Mouse (Mus musculus) liver, adult 2 months (tissue): ENCODE measurements at regions not wholly inside any gene's neighbourhood (a gene's known extent, or its start where the extent isn't known, plus 50 kb on each side); places are given as distances from the start of the nearest gene placed in this dataset.
A peak's percentile ranks its signal among the peaks of the same experiment; 100 is the strongest.

Experiments used
- DNase-seq: peaks from one replicate; pipeline ENCODE4 v3.0.0-alpha.2; 2011; ENCODE audit warnings: low read depth, low spot score; ENCODE audit errors: extremely low read depth
- H3K27ac ChIP-seq: fragments of 200-500 bp; replicated peaks from 2 replicates; pipeline ENCODE4 v1.5.1; 2012; ENCODE audit warnings: low read depth, mild to moderate bottlenecking, control low read depth, inconsistent platforms, low read length; ENCODE audit not compliant: insufficient read depth
- H3K27me3 ChIP-seq: fragments of 200-500 bp; 2 replicates; pipeline ENCODE4 v1.6.1; 2012; ENCODE audit warnings: mild to moderate bottlenecking, moderate library complexity, low read length, inconsistent platforms; ENCODE audit not compliant: control insufficient read depth, insufficient read depth
- H3K36me3 ChIP-seq: fragments of 200-500 bp; 2 replicates; pipeline ENCODE4 v1.6.1; 2012; ENCODE audit warnings: low read length, inconsistent platforms; ENCODE audit not compliant: control insufficient read depth, insufficient read depth
- H3K4me1 ChIP-seq: fragments of 200-500 bp; 2 replicates; pipeline ENCODE4 v1.6.1; 2011; ENCODE audit warnings: low read length; ENCODE audit not compliant: control insufficient read depth, insufficient read depth
- H3K4me3 ChIP-seq: fragments of 200-500 bp; 2 replicates; pipeline ENCODE4 v1.5.1; 2011; ENCODE audit warnings: low read depth, mild to moderate bottlenecking, control low read depth, low read length, moderate library complexity; ENCODE audit not compliant: insufficient read depth
- H3K79me2 ChIP-seq: fragments of 200-500 bp; 2 replicates; pipeline ENCODE4 v1.6.1; 2012; ENCODE audit warnings: inconsistent platforms, mild to moderate bottlenecking, low read length, moderate library complexity; ENCODE audit not compliant: control insufficient read depth, insufficient read depth
- H3K9ac ChIP-seq: fragments of 200-500 bp; 2 replicates; pipeline ENCODE4 v1.6.1; 2012; ENCODE audit warnings: low read depth, mild to moderate bottlenecking, control low read depth, inconsistent platforms, low read length
- CTCF ChIP-seq: fragments of 200-500 bp; IDR thresholded peaks from 2 replicates; pipeline ENCODE4 v1.5.1; 2011; ENCODE audit warnings: low read depth, low read length, control low read depth
- POLR2A ChIP-seq: fragments of 200-500 bp; IDR thresholded peaks from 2 replicates; pipeline ENCODE4 v1.6.1; 2011; ENCODE audit warnings: low read length, control low read depth; ENCODE audit not compliant: insufficient read depth; ENCODE audit errors: extremely low read depth
- WGBS: fragments of 180-500 bp; shearing (Covaris S2); methylation state at CpG from one replicate; pipeline ENCODE4 v1.1.7; 2018; 5-methylcytosine and 5-hydroxymethylcytosine counted together

GRCm38 (mm10) chr2:12614345-12614744 is 195.1 kb upstream of the Mindy3 start:
- whole genome bisulfite sequencing: 80% methylated on average over 2 of the region's 2 CpGs
- no peak for TF ChIP-seq POLR2A
- TF ChIP-seq CTCF: no peak

GRCm38 (mm10) chr2:12613858-12614257 is 194.6 kb upstream of the Mindy3 start:
- DNase-seq: no peak
- Histone ChIP-seq H3K27ac (no peak overlapping the region), H3K36me3 (no peaks in the 10 kb centered on the region), H3K9ac (no peak overlapping the region), H3K4me1 (no peaks in the 10 kb centered on the region), H3K4me3 (no peak overlapping the region), H3K27me3 (no peaks in the 10 kb centered on the region), H3K79me2 (no peaks in the 10 kb centered on the region)
- 81% methylated on average over 2 of the region's 2 CpGs for WGBS
- TF ChIP-seq POLR2A (no peak), CTCF (no peak)

More at GRCm38 (mm10) chr2:12614345-12614744, 195.1 kb upstream of the Mindy3 start:
- no peak for DNase-seq
- H3K4me1 ChIP-seq: no peaks in the 10 kb centered on the region
- no peaks in the 10 kb centered on the region for H3K27me3 ChIP-seq
- H3K27ac ChIP-seq: no peak overlapping the region
- H3K4me3 ChIP-seq: no peak overlapping the region
- no peak overlapping the region for H3K9ac ChIP-seq
- H3K79me2 ChIP-seq: no peaks in the 10 kb centered on the region
- no peaks in the 10 kb centered on the region for H3K36me3 ChIP-seq

GRCm38 (mm10) chr2:12582566-12582965 is 163.3 kb upstream of the Mindy3 start:
- Histone ChIP-seq H3K79me2 (no peaks in the 10 kb centered on the region), H3K27ac (no peak overlapping the region), H3K36me3 (no peaks in the 10 kb centered on the region), H3K4me3 (no peak overlapping the region), H3K4me1 (no peaks in the 10 kb centered on the region), H3K9ac (no peak overlapping the region), H3K27me3 (no peaks in the 10 kb centered on the region)
- peak; percentile 44 for DNase-seq
- TF ChIP-seq POLR2A: no peak
- no peak for TF ChIP-seq CTCF
- 28% methylated on average over 2 of the region's 2 CpGs for WGBS

- WGBS: 43% methylated on average over 1 of the region's 1 CpGs
- no peak overlapping the region for H3K9ac ChIP-seq
Observed at GRCm38 (mm10) chr2:12557736-12558135, 138.5 kb upstream of the Mindy3 start.

GRCm38 (mm10) chr2:12522411-12522810 is 103.1 kb upstream of the Mindy3 start:
- no peak for DNase-seq
- H3K9ac ChIP-seq: no peak overlapping the region
- 76% methylated on average over 5 of the region's 5 CpGs for WGBS

More at GRCm38 (mm10) chr2:12557736-12558135, 138.5 kb upstream of the Mindy3 start:
- Histone ChIP-seq H3K27ac (no peak overlapping the region), H3K4me1 (no peaks in the 10 kb centered on the region), H3K79me2 (no peaks in the 10 kb centered on the region), H3K4me3 (no peak overlapping the region), H3K27me3 (no peaks in the 10 kb centered on the region), H3K36me3 (no peaks in the 10 kb centered on the region)
- TF ChIP-seq POLR2A: no peak
- DNase-seq: no peak

GRCm38 (mm10) chr2:12521744-12522143 is 102.5 kb upstream of the Mindy3 start:
- no peaks in the 10 kb centered on the region for H3K4me1 ChIP-seq
- no peak overlapping the region for H3K4me3 ChIP-seq
- H3K79me2 ChIP-seq: no peaks in the 10 kb centered on the region
- no peak for DNase-seq
- H3K27me3 ChIP-seq: no peaks in the 10 kb centered on the region
- H3K9ac ChIP-seq: no peak overlapping the region
- TF ChIP-seq POLR2A (no peak), CTCF (no peak)
- H3K27ac ChIP-seq: no peak overlapping the region
- no peaks in the 10 kb centered on the region for H3K36me3 ChIP-seq

More at GRCm38 (mm10) chr2:12522411-12522810, 103.1 kb upstream of the Mindy3 start:
- Histone ChIP-seq H3K4me3 (no peak overlapping the region), H3K27ac (no peak overlapping the region), H3K79me2 (no peaks in the 10 kb centered on the region), H3K4me1 (no peaks in the 10 kb centered on the region), H3K27me3 (no peaks in the 10 kb centered on the region), H3K36me3 (no peaks in the 10 kb centered on the region)
- TF ChIP-seq CTCF (no peak), POLR2A (no peak)

GRCm38 (mm10) chr2:12492369-12492768 is 73.1 kb upstream of the Mindy3 start:
- Histone ChIP-seq H3K4me1 (no peaks in the 10 kb centered on the region), H3K9ac (no peak overlapping the region), H3K4me3 (no peak overlapping the region), H3K79me2 (no peaks in the 10 kb centered on the region), H3K27ac (no peak overlapping the region), H3K36me3 (no peaks in the 10 kb centered on the region), H3K27me3 (no peaks in the 10 kb centered on the region)
- peak; percentile 24 for DNase-seq
- TF ChIP-seq POLR2A: no peak
- TF ChIP-seq CTCF: peak; percentile 67
- WGBS: 80% methylated on average over 3 of the region's 3 CpGs
